Mouse (Mus musculus) stomach, embryonic 15.5 days (tissue): Measurements from ENCODE around the gene Eng. TPM values are rescaled to one million over a fixed set of nuclear protein-coding genes. Genes with fewer than 3 reads are reported as not detected.

Source experiments
- ATAC-seq: fragments of 200-750 bp; cut with Nextera tagmentation; 2 replicates; pipeline ENCODE4 v1.8.0; 2017; ENCODE audit warnings: low read depth, moderate number of reproducible peaks, moderate TSS enrichment; ENCODE audit not compliant: insufficient read depth, low FRiP score
- H3K27ac ChIP-seq: fragments of 300-500 bp; sonication (generic); 2 replicates; pipeline ENCODE4 v1.5.1; 2015; ENCODE audit warnings: mild to moderate bottlenecking, inconsistent platforms
- H3K27me3 ChIP-seq: fragments of 300-500 bp; sonication (generic); replicated peaks from 2 replicates; pipeline ENCODE4 v1.6.1; 2015; ENCODE audit warnings: inconsistent platforms
- H3K36me3 ChIP-seq: fragments of 300-500 bp; sonication (generic); 2 replicates; pipeline ENCODE4 v1.6.1; 2015; ENCODE audit warnings: inconsistent platforms
- H3K4me1 ChIP-seq: fragments of 300-500 bp; sonication (generic); 2 replicates; pipeline ENCODE4 v1.6.1; 2015; ENCODE audit warnings: inconsistent platforms
- H3K4me2 ChIP-seq: fragments of 300-500 bp; sonication (generic); 2 replicates; pipeline ENCODE4 v1.6.1; 2015; ENCODE audit warnings: mild to moderate bottlenecking, inconsistent platforms
- H3K4me3 ChIP-seq: fragments of 300-500 bp; sonication (generic); replicated peaks from 2 replicates; pipeline ENCODE4 v1.5.1; 2015; ENCODE audit warnings: inconsistent platforms
- H3K9ac ChIP-seq: fragments of 300-500 bp; sonication (generic); 2 replicates; pipeline ENCODE4 v1.6.1; 2015; ENCODE audit warnings: inconsistent platforms
- H3K9me3 ChIP-seq: fragments of 300-500 bp; sonication (generic); 2 replicates; pipeline ENCODE4 v1.6.1; 2016; ENCODE audit warnings: inconsistent platforms
- WGBS: fragments of 180-500 bp; shearing (Covaris S2); methylation state at CpG from one replicate; pipeline ENCODE4 v1.1.7; 2015; 5-methylcytosine and 5-hydroxymethylcytosine counted together
- polyA plus RNA-seq: library from polyadenylated mRNA; unstranded; fragments of >200 nt; fragmentation: Nextera tagmentation; extraction: Ambion mirVana; gene quantifications from 2 replicates; pipeline ENCODE4 v1.2.1, GENCODE M21; 2015

Eng gene
- polyA plus RNA-seq, 1 experiment from 2014 or later: 59.6 TPM

DNA sequence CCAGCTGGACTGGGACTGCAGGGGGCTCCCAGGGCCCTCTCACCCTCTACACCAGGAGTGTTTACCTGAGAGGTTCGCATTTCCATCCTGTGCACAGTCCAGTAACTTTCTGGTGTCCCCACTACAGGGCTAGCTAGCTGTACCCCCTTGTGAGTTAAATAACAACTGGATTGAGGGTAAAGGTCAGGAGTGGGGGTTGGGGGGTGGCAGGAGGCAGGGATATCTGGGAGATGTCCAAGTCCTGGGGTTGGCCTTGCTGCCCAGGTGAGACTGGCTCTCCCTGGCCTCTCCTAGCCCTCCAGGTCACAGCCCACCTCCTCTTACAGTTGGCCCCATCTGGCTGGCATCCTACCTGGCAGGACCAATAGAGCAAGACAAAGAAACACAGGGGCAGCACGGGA is 57.6 kb downstream of the Eng start, which contains the start of gene Fpgs:
TSS of gene Fpgs (minus strand) at position 125 of the 401 bp plus-strand sequence.
- WGBS: 71% methylated on average over 2 of the region's 2 CpGs
- Histone ChIP-seq H3K36me3 (peaks cover 40% of the 10 kb centered on the region), H3K9me3 (no peaks in the 10 kb centered on the region), H3K4me1 (0 out of 2 replicates have a peak, but pooled peaks cover 4% of the 10 kb centered on the region), H3K27ac (no peak within 1 kb of the TSS), H3K9ac (no peak within 1 kb of the TSS), H3K27me3 (no peaks in the 10 kb centered on the region), H3K4me3 (no peak within 1 kb of the TSS), H3K4me2 (no peak within 1 kb of the TSS)
- no peak for ATAC-seq

DNA sequence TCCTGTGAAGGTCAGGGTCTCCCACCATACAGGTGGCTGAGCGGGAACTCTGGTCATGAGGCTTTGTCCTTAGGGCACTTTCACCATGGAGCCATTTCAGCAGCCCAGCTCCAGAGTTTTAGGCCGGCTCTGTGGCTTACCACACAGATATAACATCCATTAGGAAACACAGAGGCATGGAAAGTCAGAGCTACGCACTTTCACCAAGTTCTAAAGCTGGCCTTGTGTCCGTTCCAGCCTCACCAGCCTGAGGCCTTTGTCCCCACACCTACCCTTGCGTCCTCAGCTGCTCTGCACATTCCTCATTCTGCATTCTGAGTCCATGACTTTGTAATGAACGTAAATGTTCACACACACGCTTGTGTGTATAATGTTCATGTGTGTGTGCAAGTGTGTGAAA is 58.6 kb downstream of the Eng start:
- WGBS: 86% methylated on average over 7 of the region's 7 CpGs

GRCm38 (mm10) chr2:32706971-32707370 is 60.6 kb downstream of the Eng start:
- Histone ChIP-seq H3K36me3 (peaks cover 60% of the 10 kb centered on the region), H3K9ac (no peak overlapping the region), H3K27me3 (no peaks in the 10 kb centered on the region), H3K9me3 (no peaks in the 10 kb centered on the region), H3K4me3 (no peak overlapping the region), H3K27ac (no peak overlapping the region), H3K4me2 (no peak overlapping the region), H3K4me1 (peaks cover 18% of the 10 kb centered on the region)
- 89% methylated on average over 6 of the region's 6 CpGs for WGBS
- no peak for ATAC-seq

More for the DNA sequence above, 58.6 kb downstream of the Eng start:
- Histone ChIP-seq H3K9ac (no peak overlapping the region), H3K27me3 (no peaks in the 10 kb centered on the region), H3K9me3 (no peaks in the 10 kb centered on the region), H3K27ac (no peak overlapping the region), H3K4me1 (0 out of 2 replicates have a peak, but pooled peaks cover 4% of the 10 kb centered on the region), H3K36me3 (peaks cover 50% of the 10 kb centered on the region), H3K4me2 (no peak overlapping the region), H3K4me3 (no peak overlapping the region)
- no peak for ATAC-seq

DNA sequence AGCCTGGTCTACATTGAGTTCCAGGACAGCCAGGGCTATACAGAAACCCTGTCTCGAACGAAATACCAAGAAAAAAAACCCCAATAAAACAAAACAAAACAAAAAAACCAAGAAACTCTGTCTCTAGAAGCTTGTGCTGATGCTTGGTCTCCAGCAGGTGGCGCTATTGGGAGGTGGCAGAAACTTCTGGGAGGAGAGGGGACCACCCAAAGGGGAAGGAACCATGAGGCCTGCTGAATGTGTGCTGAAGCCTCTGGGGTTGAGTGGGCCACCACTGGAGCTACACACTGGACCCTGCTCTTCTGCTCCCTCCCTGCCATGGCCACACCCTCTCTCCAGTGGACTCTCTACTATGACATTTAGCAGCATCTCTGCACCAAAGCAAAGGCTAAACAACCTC is 62.2 kb downstream of the Eng start:
- Histone ChIP-seq H3K9ac (no peak overlapping the region), H3K9me3 (no peaks in the 10 kb centered on the region), H3K27ac (no peak overlapping the region), H3K27me3 (no peaks in the 10 kb centered on the region), H3K4me2 (no peak overlapping the region), H3K36me3 (peaks cover 57% of the 10 kb centered on the region), H3K4me1 (peaks cover 19% of the 10 kb centered on the region), H3K4me3 (no peak overlapping the region)
- WGBS: 40% methylated on average over 3 of the region's 3 CpGs
- ATAC-seq: no peak

GRCm38 (mm10) chr2:32709521-32710137 is 63.2 kb downstream of the Eng start:
- H3K9ac ChIP-seq: no peak overlapping the region
- no peak overlapping the region for H3K4me3 ChIP-seq
- H3K9me3 ChIP-seq: no peaks in the 10 kb centered on the region
- ATAC-seq: no peak
- WGBS: 92% methylated on average over 20 of the region's 20 CpGs
- no peak overlapping the region for H3K27ac ChIP-seq
- no peak overlapping the region for H3K4me2 ChIP-seq
- peaks cover 28% of the 10 kb centered on the region for H3K4me1 ChIP-seq
- peaks cover 51% of the 10 kb centered on the region for H3K36me3 ChIP-seq
- H3K27me3 ChIP-seq: no peaks in the 10 kb centered on the region

- Histone ChIP-seq H3K9ac (no peak overlapping the region), H3K4me3 (no peak overlapping the region), H3K27me3 (no peaks in the 10 kb centered on the region), H3K9me3 (no peaks in the 10 kb centered on the region), H3K27ac (no peak overlapping the region), H3K36me3 (peaks cover 47% of the 10 kb centered on the region), H3K4me1 (peaks cover 32% of the 10 kb centered on the region), H3K4me2 (no peak overlapping the region)
- WGBS: 80% methylated on average over 5 of the region's 5 CpGs
- no peak for ATAC-seq
These were observed 64.0 kb downstream of the Eng start for GRCm38 (mm10) chr2:32710425-32710824.

DNA sequence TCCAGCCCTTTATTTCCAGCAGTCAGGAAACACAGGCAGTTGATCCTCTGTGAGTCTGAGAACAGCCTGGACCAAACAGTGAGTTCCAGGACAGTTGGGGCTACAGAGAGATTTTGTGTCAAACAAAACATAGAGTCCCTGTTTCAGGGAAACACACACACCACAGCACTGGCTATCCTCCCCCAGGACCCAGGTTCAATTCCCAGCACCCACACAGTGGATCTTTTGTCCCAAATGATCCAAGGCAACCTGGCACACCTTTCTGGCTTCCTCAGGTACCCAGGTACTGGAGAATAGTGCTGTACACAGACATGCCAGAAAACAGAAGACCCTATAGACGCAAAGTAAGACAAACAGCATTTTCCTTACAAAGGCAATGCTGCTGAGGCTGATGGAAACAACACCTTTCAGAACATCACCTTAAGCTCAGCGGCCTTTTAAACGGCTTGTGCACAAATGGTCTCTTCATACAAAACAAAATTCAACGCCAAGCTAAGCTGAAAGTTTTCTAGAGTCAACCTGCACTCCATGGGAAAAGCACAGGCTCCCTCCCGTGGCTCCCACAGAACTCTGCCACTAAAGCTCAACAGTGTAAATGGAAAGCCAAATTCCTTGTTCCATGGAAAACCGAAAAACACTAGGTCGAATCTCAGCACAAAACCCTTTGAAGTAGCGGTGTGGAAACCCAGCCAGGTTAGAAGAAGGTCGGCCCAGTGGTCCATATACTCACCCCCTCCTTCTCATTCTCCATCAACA is 65.1 kb downstream of the Eng start:
- H3K4me3 ChIP-seq: peak overlapping the region; percentile 86
- H3K4me1 ChIP-seq: peaks cover 30% of the 10 kb centered on the region
- peak overlapping the region; percentile 97 for H3K27ac ChIP-seq
- H3K27me3 ChIP-seq: no peaks in the 10 kb centered on the region
- peaks cover 39% of the 10 kb centered on the region for H3K36me3 ChIP-seq
- peak overlapping the region; percentile 86 for H3K4me2 ChIP-seq
- H3K9ac ChIP-seq: peak overlapping the region; percentile 75
- ATAC-seq: no peak
- no peaks in the 10 kb centered on the region for H3K9me3 ChIP-seq
- WGBS: 23% methylated on average over 9 of the region's 9 CpGs

DNA sequence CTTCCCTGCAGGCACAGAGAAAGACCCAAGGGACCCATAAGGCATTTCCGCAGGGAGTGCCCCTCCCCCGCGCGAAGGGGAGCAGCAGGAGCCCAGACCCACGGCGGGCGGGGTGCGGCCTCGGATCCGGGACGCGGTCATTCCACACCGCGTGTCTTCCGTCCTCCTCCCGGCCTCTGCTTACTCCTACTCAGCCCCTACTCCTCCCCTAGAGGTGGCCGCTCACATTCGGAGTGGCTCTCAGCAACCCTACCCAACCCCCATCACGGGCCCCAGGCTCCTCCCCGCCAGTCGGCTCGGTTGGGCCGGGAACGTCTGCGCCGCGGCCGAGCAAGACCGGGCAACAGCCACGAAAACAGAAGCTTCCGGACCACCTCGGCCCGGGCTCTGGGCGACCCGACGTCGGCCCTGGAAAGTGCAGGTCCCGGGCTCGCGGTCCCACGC is 65.7 kb downstream of the Eng start:
- ATAC-seq: peak; percentile 50
- H3K27ac ChIP-seq: peak overlapping the region; percentile 97
- H3K27me3 ChIP-seq: no peaks in the 10 kb centered on the region
- under 1% methylated on average over 41 of the region's 41 CpGs for WGBS
- no peaks in the 10 kb centered on the region for H3K9me3 ChIP-seq
- peak overlapping the region; percentile 86 for H3K4me3 ChIP-seq
- peaks cover 28% of the 10 kb centered on the region for H3K4me1 ChIP-seq
- H3K9ac ChIP-seq: peak overlapping the region; percentile 75
- peak overlapping the region; percentile 86 for H3K4me2 ChIP-seq
- H3K36me3 ChIP-seq: peaks cover 33% of the 10 kb centered on the region

GRCm38 (mm10) chr2:32712586-32712933 is 66.2 kb downstream of the Eng start:
- Histone ChIP-seq H3K27me3 (no peaks in the 10 kb centered on the region), H3K9me3 (no peaks in the 10 kb centered on the region), H3K4me3 (peak overlapping the region; percentile 86), H3K9ac (peak overlapping the region; percentile 75), H3K4me1 (peaks cover 28% of the 10 kb centered on the region), H3K27ac (peak overlapping the region; percentile 97), H3K36me3 (peaks cover 32% of the 10 kb centered on the region), H3K4me2 (peak overlapping the region; percentile 86)
- WGBS: 0% methylated on average over 36 of the region's 44 CpGs
- peak; percentile 88 for ATAC-seq

- peak within 1 kb of the TSS; percentile 86 for H3K4me2 ChIP-seq
- WGBS: under 1% methylated on average over 43 of the region's 79 CpGs
- no peaks in the 10 kb centered on the region for H3K9me3 ChIP-seq
- no peaks in the 10 kb centered on the region for H3K27me3 ChIP-seq
- peaks cover 25% of the 10 kb centered on the region for H3K36me3 ChIP-seq
- peaks cover 28% of the 10 kb centered on the region for H3K4me1 ChIP-seq
- peak; percentile 87 for ATAC-seq
- H3K9ac ChIP-seq: peak within 1 kb of the TSS; percentile 75
- H3K27ac ChIP-seq: peak within 1 kb of the TSS; percentile 97
- peak within 1 kb of the TSS; percentile 86 for H3K4me3 ChIP-seq
These were observed 66.8 kb downstream of the Eng start, which contains the start of gene Cdk9 for GRCm38 (mm10) chr2:32712934-32713817. TSS of gene Cdk9 (minus strand) at chr2:32713076.

DNA sequence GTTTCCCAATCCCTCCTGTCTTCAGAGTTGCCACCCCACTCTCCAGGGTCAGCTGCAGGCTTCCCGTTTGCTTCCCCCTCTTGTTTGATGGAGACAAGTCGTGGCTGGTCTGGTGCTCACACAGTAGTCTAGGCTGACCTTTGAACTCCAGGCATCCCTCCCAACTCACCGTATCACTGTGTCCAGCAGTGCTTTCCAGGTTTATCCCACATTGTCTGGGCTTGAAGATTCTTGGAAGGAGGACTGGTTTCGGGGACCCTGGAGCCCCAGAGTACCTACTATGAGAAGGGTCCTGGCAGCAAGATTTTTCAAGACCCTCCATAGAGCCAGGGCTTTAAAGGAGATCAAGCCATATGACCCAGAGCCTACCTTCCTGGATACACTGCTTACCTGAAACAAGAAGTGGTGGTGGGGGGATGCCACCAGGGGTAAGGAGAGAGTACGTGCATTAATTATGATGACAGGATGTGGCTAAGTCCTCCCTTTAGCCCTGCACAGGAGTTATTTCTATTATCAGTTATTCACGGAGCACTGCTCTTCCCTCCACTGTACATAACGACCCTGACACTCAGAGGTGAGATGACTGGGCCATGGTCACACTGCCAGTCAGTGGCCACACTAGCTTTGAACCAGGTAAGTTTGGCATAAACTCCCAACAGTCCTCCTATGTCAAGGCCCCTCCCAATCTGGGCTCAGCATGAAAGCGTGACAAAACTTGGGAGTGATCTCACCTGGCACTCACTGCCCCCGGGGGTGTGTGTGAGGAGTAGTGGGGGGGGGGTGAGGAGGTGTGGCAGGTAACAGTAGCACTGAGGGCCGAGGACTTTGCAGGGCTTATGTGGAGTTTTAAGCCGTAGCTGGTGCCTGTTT is 68.0 kb downstream of the Eng start:
- Histone ChIP-seq H3K4me2 (peak overlapping the region; percentile 74; the same call in 1 of the 2 replicates), H3K4me3 (no peak overlapping the region), H3K27ac (peak overlapping the region; percentile 97), H3K9ac (peak overlapping the region; percentile 6; the same call in 1 of the 2 replicates), H3K27me3 (no peaks in the 10 kb centered on the region), H3K36me3 (peaks cover 17% of the 10 kb centered on the region), H3K4me1 (peaks cover 28% of the 10 kb centered on the region), H3K9me3 (no peaks in the 10 kb centered on the region)
- no peak for ATAC-seq
- 43% methylated on average over 11 of the region's 11 CpGs for WGBS
